8 mouse cellular contexts compared by ENCODE assay signal in genomic region chr15:37053085-37053762, GRCm38 (mm10). TPM values are rescaled to one million over a fixed set of nuclear protein-coding genes. Genes with fewer than 3 reads are reported as not detected.
DNase-seq lines count a peak whose midpoint lies in the region; ATAC-seq lines count a peak whose summit lies in the region.

No protein-coding gene starts in this region.

- H3K27ac ChIP-seq in hindbrain, embryonic 15.5 days (replicated peaks): peak overlapping the region; percentile 76

- H3K36me3 ChIP-seq in megakaryocyte, embryonic 14.5 days (replicated peaks; ENCODE audit: low read length): peaks cover 26% of the 10 kb centered on the region
- H3K36me3 ChIP-seq in hindbrain, embryonic 15.5 days: no peaks in the 10 kb centered on the region

- peak overlapping the region; percentile 23 for H3K4me3 ChIP-seq in megakaryocyte, embryonic 14.5 days (replicated peaks)
- H3K4me3 ChIP-seq in hindbrain, embryonic 15.5 days: no peak overlapping the region

- H3K4me1 ChIP-seq in megakaryocyte, embryonic 14.5 days: no peaks in the 10 kb centered on the region
- peaks cover 19% of the 10 kb centered on the region for H3K4me1 ChIP-seq in hindbrain, embryonic 15.5 days (replicated peaks)

- no peak for ATAC-seq in megakaryocyte, adult 5-6 weeks (ENCODE audit: poor library complexity, severe bottlenecking)
- ATAC-seq in hindbrain, embryonic 15.5 days (ENCODE audit: low FRiP score, low read depth): peak; percentile 94

- DNase-seq in mesoderm, embryonic 11.5 days (ENCODE audit: low read depth, low spot score): peak; percentile 75
- peak; percentile 89 for DNase-seq in telencephalon, adult 2 months (ENCODE audit: low read depth, low spot score)
- DNase-seq in thymus, postnatal 36 days: no peak
- no peak for DNase-seq in c-Kit-positive CD71-positive TER-119-positive erythroid progenitor cells, embryonic 14.5 days (ENCODE audit: low spot score)
- DNase-seq in adrenal gland, postnatal 10 days: no peak

- peak overlapping the region; percentile 18 for H3K4me2 ChIP-seq in hindbrain, embryonic 15.5 days

- H3K9ac ChIP-seq in hindbrain, embryonic 15.5 days: no peak overlapping the region

- peaks cover 72% of the 10 kb centered on the region for H3K9me3 ChIP-seq in megakaryocyte, embryonic 14.5 days
- no peaks in the 10 kb centered on the region for H3K9me3 ChIP-seq in hindbrain, embryonic 15.5 days

- WGBS in hindbrain, embryonic 15.5 days: 38% methylated on average over 8 of the region's 8 CpGs

- H3K27me3 ChIP-seq in megakaryocyte, embryonic 14.5 days (replicated peaks): no peaks in the 10 kb centered on the region
- H3K27me3 ChIP-seq in hindbrain, embryonic 15.5 days: no peaks in the 10 kb centered on the region

RNA-seq across cellular contexts. Expression of gene Zfp706, which starts 45.7 kb away (rescaled TPM):
- polyA plus RNA-seq in megakaryocyte, embryonic 14.5 days (2012; ENCODE audit: insufficient read depth, low replicate concordance): 23.0 and 24.7 TPM in 2 replicates
- total RNA-seq in megakaryocyte, adult 5-6 weeks (2015): 291 and 313 TPM in 2 replicates
- 41.3 and 67.5 TPM in 2 replicates for total RNA-seq in megakaryocyte, adult 5-6 weeks (2017)
- polyA plus RNA-seq in hindbrain, embryonic 15.5 days (2015; fragmentation: Nextera tagmentation; extraction: Ambion mirVana): 407 and 424 TPM in 2 replicates
- total RNA-seq in adrenal gland, postnatal 10 days (2021): 100 to 1,000 TPM; 179 to 181 TPM

Comparison
In these comparisons a context has a peak if more than half of its experiments do, and no peak if none do; other contexts are left out.
1. DNase-seq: peak in mesoderm, embryonic 11.5 days (single experiment) and telencephalon, adult 2 months (single experiment); none in thymus, postnatal 36 days (0 of 2), c-Kit-positive CD71-positive TER-119-positive erythroid progenitor cells, embryonic 14.5 days (single experiment) and adrenal gland, postnatal 10 days (single experiment).